ENCODE assay signal across 9 mouse cellular contexts in the genomic region with DNA sequence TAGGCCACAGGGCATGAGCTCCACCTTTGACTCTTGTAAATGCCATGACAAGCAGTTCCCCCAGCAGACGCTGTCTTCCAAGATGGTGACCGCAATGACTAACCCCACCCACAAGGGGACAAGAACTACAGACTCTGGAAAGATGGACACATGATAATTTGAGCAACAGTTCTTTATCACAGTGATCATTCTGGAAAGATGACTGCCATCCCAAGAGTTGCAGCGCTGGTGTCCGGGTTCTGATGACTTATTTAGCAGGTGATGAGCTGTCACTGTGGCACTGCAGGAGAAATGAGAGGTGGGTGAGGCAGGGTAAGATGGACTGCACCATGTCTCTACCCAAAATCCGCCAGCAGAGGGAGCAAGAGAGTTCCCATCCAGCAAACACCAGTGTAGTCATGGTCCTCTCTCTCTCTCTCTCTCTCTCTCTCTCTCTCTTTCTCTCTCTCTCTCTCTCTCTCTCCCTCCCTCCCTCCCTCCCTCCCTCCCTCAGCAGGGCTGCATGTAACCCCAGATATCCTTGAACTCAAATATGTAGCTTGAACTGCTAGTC. TPM values are rescaled to one million over a fixed set of nuclear protein-coding genes. Genes with fewer than 3 reads are reported as not detected.
DNase-seq lines count a peak whose midpoint lies in the region; ATAC-seq and TF ChIP-seq lines count a peak whose summit lies in the region.
"Had no signal": no experiment of that assay in that cellular context is flagged by ENCODE, and none has a peak within 500 bp of the region (broad histone marks: within the 10 kb centered on the region; RNA-seq: fewer than 3 reads in every experiment).

No protein-coding gene starts in this region.

- TF ChIP-seq CTCF in kidney, adult 2 months (conservative IDR thresholded peaks at IDR 0.05; ENCODE audit: insufficient read depth, insufficient read length, low read depth, low read length), result peak; percentile 75

- no peak overlapping the region for H3K4me3 ChIP-seq in kidney, adult 2 months (ENCODE audit: insufficient read depth, low read depth, low read length)
- H3K4me3 ChIP-seq in kidney, embryonic 14.5 days (ENCODE audit: low read length), result no peak overlapping the region
- no peak overlapping the region for H3K4me3 ChIP-seq in midbrain, embryonic 14.5 days (replicated peaks; ENCODE audit: low read depth, low read length)
- H3K4me3 ChIP-seq: erythroblast, embryonic 14.5 days had no signal

- no peak overlapping the region for H3K9ac ChIP-seq in kidney, embryonic 14.5 days (ENCODE audit: low read depth, low read length)
- no peak overlapping the region for H3K9ac ChIP-seq in midbrain, embryonic 14.5 days (replicated peaks; ENCODE audit: low read length)

- 38% methylated on average over 5 of the region's 5 CpGs for WGBS in kidney, adult 2 months
- 46% methylated on average over 5 of the region's 5 CpGs for WGBS in kidney, embryonic 14.5 days
- WGBS in midbrain, embryonic 14.5 days, result 40% methylated on average over 5 of the region's 5 CpGs

- H3K27ac ChIP-seq in kidney, adult 2 months (ENCODE audit: insufficient read depth, low read depth, low read length), result no peak overlapping the region
- no peak overlapping the region for H3K27ac ChIP-seq in kidney, embryonic 14.5 days (ENCODE audit: low read depth, low read length)
- no peak overlapping the region for H3K27ac ChIP-seq in midbrain, embryonic 14.5 days (replicated peaks; ENCODE audit: low read depth, low read length)

- no peaks in the 10 kb centered on the region for H3K4me1 ChIP-seq in kidney, adult 2 months (ENCODE audit: control insufficient read depth, insufficient read depth, low read length)
- H3K4me1 ChIP-seq in kidney, embryonic 14.5 days (ENCODE audit: control insufficient read depth, insufficient read depth, low read length), result no peaks in the 10 kb centered on the region; the same call in 1 of the 2 replicates
- peaks cover 10% of the 10 kb centered on the region for H3K4me1 ChIP-seq in midbrain, embryonic 14.5 days (ENCODE audit: control insufficient read depth, insufficient read depth, low read length)

- H3K27me3 ChIP-seq in kidney, adult 2 months (replicated peaks; ENCODE audit: control insufficient read depth, insufficient read depth, low read length), result no peaks in the 10 kb centered on the region
- H3K27me3 ChIP-seq in kidney, embryonic 14.5 days (ENCODE audit: control insufficient read depth, insufficient read depth, low read length), result no peaks in the 10 kb centered on the region
- H3K27me3 ChIP-seq in midbrain, embryonic 14.5 days (ENCODE audit: control insufficient read depth, insufficient read depth, low read length), result no peaks in the 10 kb centered on the region
- H3K27me3 ChIP-seq in splenic B cell, adult 2 months (ENCODE audit: control insufficient read depth, insufficient read depth, low read length, poor library complexity, severe bottlenecking), result no peaks in the 10 kb centered on the region

- ATAC-seq in kidney, embryonic 14.5 days (ENCODE audit: low FRiP score, low TSS enrichment), result no peak; the same call in 1 of the 2 replicates
- ATAC-seq in midbrain, embryonic 14.5 days (ENCODE audit: low FRiP score, low TSS enrichment), result 0 out of 2 replicates have a peak, but pooled peaks have one; percentile 57

- no peak overlapping the region for H3K4me2 ChIP-seq in kidney, embryonic 14.5 days (replicated peaks; ENCODE audit: low read depth, low read length)
- H3K4me2 ChIP-seq in midbrain, embryonic 14.5 days (ENCODE audit: low read length), result no peak overlapping the region

- DNase-seq in kidney, adult 2 months, result peak; percentile 60
- DNase-seq in T-cell, adult 2 months (ENCODE audit: low spot score), result peak; percentile 71
- DNase-seq in embryo, embryonic 10.5 days (ENCODE audit: low spot score), result peak; percentile 75
- peak; percentile 56 to 76 for DNase-seq in heart, postnatal 36 days
- DNase-seq in left cerebral cortex, postnatal 36 days (ENCODE audit: low spot score in 2 of 2), result peak; percentile 63 to 76
- peak; percentile 85 for DNase-seq in midbrain, embryonic 14.5 days
- DNase-seq in splenic B cell, adult 2 months (ENCODE audit: low read depth, low spot score), result peak; percentile 91

- TF ChIP-seq POLR2A in kidney, adult 2 months (IDR thresholded peaks at IDR 0.05; ENCODE audit: low read depth, low read length), result no peak

- intact Hi-C loops in heart, postnatal 36 days (cut with DNase I), result loop anchor here (1.0 kb wide), 2 partner anchors 49 to 60 kb away; no protein-coding TSS in a partner anchor
- intact Hi-C loops in left cerebral cortex, postnatal 36 days (cut with DNase I), result loop anchor here (2.0 kb wide), 1 partner anchor 49 kb away; no protein-coding TSS in a partner anchor

- no peaks in the 10 kb centered on the region for H3K36me3 ChIP-seq in kidney, adult 2 months (ENCODE audit: control insufficient read depth, insufficient read depth, low read length)
- no peaks in the 10 kb centered on the region for H3K36me3 ChIP-seq in kidney, embryonic 14.5 days (ENCODE audit: control insufficient read depth, insufficient read depth, low read length)
- no peaks in the 10 kb centered on the region; the same call in 1 of the 2 replicates for H3K36me3 ChIP-seq in midbrain, embryonic 14.5 days (ENCODE audit: control insufficient read depth, insufficient read depth, low read length)
- no peaks in the 10 kb centered on the region for H3K36me3 ChIP-seq in splenic B cell, adult 2 months (ENCODE audit: control insufficient read depth, insufficient read depth, low read length, poor library complexity, severe bottlenecking)

- H3K9me3 ChIP-seq in kidney, embryonic 14.5 days (ENCODE audit: control insufficient read depth, low read length), result no peaks in the 10 kb centered on the region
- H3K9me3 ChIP-seq in midbrain, embryonic 14.5 days (ENCODE audit: control insufficient read depth, low read length), result no peaks in the 10 kb centered on the region

RNA-seq across cellular contexts. Expression of a gene that starts 5.3 kb away (rescaled TPM):
- polyA plus RNA-seq in kidney, adult 2 months (2012; rRNA removed), result 12.2 and 18.6 TPM in 2 replicates
- polyA plus RNA-seq in kidney, embryonic 14.5 days (2014; fragmentation: Nextera tagmentation; extraction: Ambion mirVana), result 13.2 and 16.6 TPM in 2 replicates
- total RNA-seq in heart, postnatal 36 days (2021), result 1 to 10 TPM; 3.1 to 3.2 TPM
- 10 to 100 TPM; 18.9 to 20.2 TPM for total RNA-seq in left cerebral cortex, postnatal 36 days (2021)
- polyA plus RNA-seq in midbrain, embryonic 14.5 days (2014; fragmentation: Nextera tagmentation; extraction: Ambion mirVana), result 26.8 and 28.6 TPM in 2 replicates

RNA-seq across cellular contexts. Expression of a gene that starts 5.3 kb away (rescaled TPM):
- 298 and 346 TPM in 2 replicates for polyA plus RNA-seq in kidney, adult 2 months (2012; rRNA removed)
- polyA plus RNA-seq in kidney, embryonic 14.5 days (2014; fragmentation: Nextera tagmentation; extraction: Ambion mirVana), result 122 and 138 TPM in 2 replicates
- 10 to 100 TPM; 87.6 to 87.9 TPM for total RNA-seq in heart, postnatal 36 days (2021)
- total RNA-seq in left cerebral cortex, postnatal 36 days (2021), result 100 to 1,000 TPM; 169 to 185 TPM
- polyA plus RNA-seq in midbrain, embryonic 14.5 days (2014; fragmentation: Nextera tagmentation; extraction: Ambion mirVana), result 152 and 163 TPM in 2 replicates

RNA-seq across cellular contexts. Expression of a gene that starts 22.8 kb away (rescaled TPM):
- polyA plus RNA-seq in kidney, adult 2 months (2012; rRNA removed), result 0.12 and 6.4 TPM in 2 replicates
- 0.06 and 0.18 TPM in 2 replicates for polyA plus RNA-seq in kidney, embryonic 14.5 days (2014; fragmentation: Nextera tagmentation; extraction: Ambion mirVana)
- 10 to 100 TPM; 16.5 to 20.1 TPM for total RNA-seq in heart, postnatal 36 days (2021)
- total RNA-seq in left cerebral cortex, postnatal 36 days (2021), result under 1 TPM in 1 of 2 experiments, not detected in 1; 0.12 TPM
- polyA plus RNA-seq in midbrain, embryonic 14.5 days (2014; fragmentation: Nextera tagmentation; extraction: Ambion mirVana), result 0.15 and 0.20 TPM in 2 replicates
- polyA plus RNA-seq: erythroblast, embryonic 14.5 days had no signal

RNA-seq across cellular contexts. Expression of a gene that starts 30.2 kb away (rescaled TPM):
- 0.88 and 8.3 TPM in 2 replicates for polyA plus RNA-seq in kidney, adult 2 months (2012; rRNA removed)
- not detected in 2 replicates for polyA plus RNA-seq in kidney, embryonic 14.5 days (2014; fragmentation: Nextera tagmentation; extraction: Ambion mirVana)
- under 1 TPM; 0.31 to 0.51 TPM for total RNA-seq in heart, postnatal 36 days (2021)
- total RNA-seq in left cerebral cortex, postnatal 36 days (2021), result not detected
- not detected in 2 replicates for polyA plus RNA-seq in midbrain, embryonic 14.5 days (2014; fragmentation: Nextera tagmentation; extraction: Ambion mirVana)

RNA-seq across cellular contexts. Expression of a gene that starts 33.9 kb away (rescaled TPM):
- polyA plus RNA-seq in kidney, adult 2 months (2012; rRNA removed), result 92.8 and 129 TPM in 2 replicates
- polyA plus RNA-seq in kidney, embryonic 14.5 days (2014; fragmentation: Nextera tagmentation; extraction: Ambion mirVana), result 64.9 and 78.9 TPM in 2 replicates
- total RNA-seq in heart, postnatal 36 days (2021), result 100 to 1,000 TPM; 127 to 143 TPM
- total RNA-seq in left cerebral cortex, postnatal 36 days (2021), result 10 to 100 TPM; 76.5 to 77.6 TPM
- polyA plus RNA-seq in midbrain, embryonic 14.5 days (2014; fragmentation: Nextera tagmentation; extraction: Ambion mirVana), result 27.9 and 32.5 TPM in 2 replicates
